Comparison of ENCODE assay signal across 35 mouse cellular contexts in genomic region chr13:114171465-114171864, GRCm38 (mm10).
"Had no signal": no experiment of that assay in that cellular context is flagged by ENCODE, and none has a peak within 500 bp of the region (broad histone marks: within the 10 kb centered on the region; RNA-seq: fewer than 3 reads in every experiment).

No protein-coding gene starts in this region.

- H3K4me1 ChIP-seq: heart, embryonic 10.5 days; heart, embryonic 12.5 days; heart, embryonic 13.5 days; heart, embryonic 15.5 days; hindbrain, embryonic 10.5 days; hindbrain, embryonic 12.5 days; intestine, embryonic 15.5 days had no signal

- DNase-seq: heart, postnatal 10 days; heart, postnatal 14 days; heart, postnatal 36 days; heart, postnatal 4 days; kidney, adult 11 months; kidney, adult 18-20 months; kidney, adult 2 months; kidney, adult 8-10 months; kidney, adult 9 months; kidney, postnatal 10 days; kidney, postnatal 14 days; kidney, postnatal 25 days; kidney, postnatal 36 days; kidney, postnatal 4 days; layer of hippocampus, adult 9-11 months; layer of hippocampus, postnatal 36 days had no signal

- H3K27ac ChIP-seq: heart, embryonic 10.5 days; heart, embryonic 13.5 days; heart, embryonic 15.5 days; hindbrain, embryonic 10.5 days; hindbrain, embryonic 12.5 days; hindbrain, embryonic 13.5 days; hindbrain, embryonic 14.5 days; hindbrain, embryonic 15.5 days; hindbrain, postnatal 0 days; intestine, embryonic 15.5 days; kidney, embryonic 15.5 days; kidney, postnatal 0 days; layer of hippocampus, adult 2 months had no signal

- H3K9ac ChIP-seq: heart, embryonic 12.5 days; heart, embryonic 13.5 days; heart, embryonic 15.5 days; hindbrain, embryonic 12.5 days; hindbrain, embryonic 13.5 days; hindbrain, embryonic 14.5 days; hindbrain, embryonic 15.5 days; intestine, embryonic 15.5 days; kidney, embryonic 15.5 days had no signal

- H3K4me3 ChIP-seq: heart, embryonic 10.5 days; heart, embryonic 12.5 days; heart, embryonic 13.5 days; heart, embryonic 15.5 days; hindbrain, embryonic 10.5 days; hindbrain, embryonic 12.5 days; hindbrain, embryonic 13.5 days; hindbrain, embryonic 15.5 days; intestine, embryonic 15.5 days; kidney, embryonic 15.5 days; layer of hippocampus, adult 2 months had no signal

- ATAC-seq: hindbrain, embryonic 16.5 days; hindbrain, postnatal 0 days; inflammation-experienced regulatory T-cells, adult 6 months; intestine, embryonic 15.5 days; intestine, embryonic 16.5 days; intestine, postnatal 0 days had no signal

- H3K4me2 ChIP-seq: heart, embryonic 11.5 days; heart, embryonic 12.5 days; heart, embryonic 13.5 days; heart, embryonic 15.5 days; hindbrain, embryonic 12.5 days; hindbrain, embryonic 13.5 days; hindbrain, embryonic 14.5 days; hindbrain, embryonic 15.5 days; intestine, embryonic 15.5 days; kidney, embryonic 15.5 days had no signal

- H3K27me3 ChIP-seq: heart, embryonic 12.5 days; heart, embryonic 13.5 days; heart, embryonic 15.5 days; hindbrain, embryonic 12.5 days; hindbrain, embryonic 13.5 days; hindbrain, embryonic 15.5 days; intestine, embryonic 15.5 days had no signal

- H3K9me3 ChIP-seq: heart, embryonic 10.5 days; heart, embryonic 12.5 days; heart, embryonic 13.5 days; heart, embryonic 15.5 days; hindbrain, embryonic 10.5 days; hindbrain, embryonic 12.5 days; hindbrain, embryonic 13.5 days; hindbrain, embryonic 15.5 days; intestine, embryonic 15.5 days; kidney, embryonic 15.5 days had no signal

- H3K36me3 ChIP-seq: heart, embryonic 10.5 days; heart, embryonic 12.5 days; heart, embryonic 13.5 days; heart, embryonic 15.5 days; hindbrain, embryonic 10.5 days; hindbrain, embryonic 12.5 days; hindbrain, embryonic 13.5 days; hindbrain, embryonic 15.5 days; intestine, embryonic 15.5 days; kidney, embryonic 15.5 days had no signal
